Mouse (Mus musculus) bone marrow, adult 2 months (tissue): ENCODE data around the gene St14.

Experiments
- CTCF ChIP-seq: fragments of 200-500 bp; IDR thresholded peaks from 2 replicates; pipeline ENCODE4 v1.5.1; 2011; ENCODE audit warnings: low read length, control low read depth; ENCODE audit not compliant: control insufficient read depth, insufficient read depth
- POLR2A ChIP-seq: fragments of 200-500 bp; IDR thresholded peaks from 2 replicates; pipeline ENCODE4 v1.6.1; 2011; ENCODE audit warnings: low read depth, mild to moderate bottlenecking, control low read depth, low read length, borderline replicate concordance; ENCODE audit not compliant: control insufficient read depth

DNA sequence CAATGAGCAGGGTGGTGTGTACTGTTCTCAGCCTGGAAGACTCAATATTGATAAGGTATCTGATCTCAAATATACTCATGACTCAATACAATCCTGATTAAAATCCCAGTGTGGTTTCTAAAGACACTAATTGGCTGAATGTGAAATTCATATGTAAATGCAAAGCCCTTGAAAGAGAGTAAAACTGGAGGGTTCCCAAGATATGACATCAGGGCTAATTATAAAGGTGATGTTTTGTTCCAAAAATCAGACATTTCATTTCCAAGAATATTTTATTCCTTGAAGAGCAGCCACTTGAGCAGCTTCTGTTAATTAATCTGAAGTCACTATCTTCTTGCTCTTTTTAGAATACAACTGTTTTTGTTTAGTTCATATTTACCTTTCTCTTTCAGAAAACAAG lies 16.1 kb downstream of the St14 start:
- TF ChIP-seq CTCF (no peak), POLR2A (no peak)
